Mouse (Mus musculus): ENCODE results near the gene Dclre1a. TPM values are rescaled to one million over a fixed set of nuclear protein-coding genes. Genes with fewer than 3 reads are reported as not detected.

Gene Dclre1a
- polyA plus RNA-seq (2015; fragmentation: Nextera tagmentation; extraction: Ambion mirVana) = 29.9 and 30.5 TPM in 2 replicates

DNA sequence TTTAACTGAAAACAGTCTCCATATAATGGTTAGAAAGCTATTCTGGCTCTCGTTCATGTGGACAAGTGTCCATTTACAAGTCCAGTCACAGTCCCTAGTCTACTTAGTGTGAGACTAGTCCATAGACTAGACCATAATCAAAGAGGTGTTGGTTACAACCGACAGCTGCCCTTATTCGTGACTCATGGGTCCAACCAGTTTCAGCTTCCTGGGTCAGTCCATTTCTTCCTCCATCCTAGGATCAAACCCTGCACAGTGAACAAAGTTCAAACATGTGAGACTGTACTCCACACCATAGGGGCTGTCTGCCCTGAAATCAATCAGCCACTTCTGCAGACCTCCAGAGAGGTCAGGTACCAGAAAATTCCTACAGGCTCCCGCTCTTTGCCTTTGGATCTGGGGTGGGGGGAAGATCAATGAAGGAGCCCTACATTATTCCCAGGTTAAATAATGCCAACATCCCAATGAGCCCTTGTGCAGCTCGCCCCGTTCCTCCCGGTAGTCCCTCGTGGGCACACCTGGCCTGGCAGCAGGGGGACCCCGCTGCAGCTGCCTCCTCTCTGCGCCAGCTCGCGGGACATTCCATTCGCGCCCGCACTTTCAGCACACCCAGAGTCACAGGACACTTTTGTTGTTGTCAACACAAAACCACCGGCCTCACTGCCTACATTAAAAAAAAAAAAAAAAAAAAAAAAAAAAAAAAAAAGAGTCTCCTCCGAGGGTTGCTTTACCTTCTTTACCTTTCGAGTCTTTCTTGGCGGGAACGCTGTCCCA lies at the start of gene Dclre1a:
TSS of gene Dclre1a (minus strand) at position 767 of the 774 bp plus-strand sequence.

DNA sequence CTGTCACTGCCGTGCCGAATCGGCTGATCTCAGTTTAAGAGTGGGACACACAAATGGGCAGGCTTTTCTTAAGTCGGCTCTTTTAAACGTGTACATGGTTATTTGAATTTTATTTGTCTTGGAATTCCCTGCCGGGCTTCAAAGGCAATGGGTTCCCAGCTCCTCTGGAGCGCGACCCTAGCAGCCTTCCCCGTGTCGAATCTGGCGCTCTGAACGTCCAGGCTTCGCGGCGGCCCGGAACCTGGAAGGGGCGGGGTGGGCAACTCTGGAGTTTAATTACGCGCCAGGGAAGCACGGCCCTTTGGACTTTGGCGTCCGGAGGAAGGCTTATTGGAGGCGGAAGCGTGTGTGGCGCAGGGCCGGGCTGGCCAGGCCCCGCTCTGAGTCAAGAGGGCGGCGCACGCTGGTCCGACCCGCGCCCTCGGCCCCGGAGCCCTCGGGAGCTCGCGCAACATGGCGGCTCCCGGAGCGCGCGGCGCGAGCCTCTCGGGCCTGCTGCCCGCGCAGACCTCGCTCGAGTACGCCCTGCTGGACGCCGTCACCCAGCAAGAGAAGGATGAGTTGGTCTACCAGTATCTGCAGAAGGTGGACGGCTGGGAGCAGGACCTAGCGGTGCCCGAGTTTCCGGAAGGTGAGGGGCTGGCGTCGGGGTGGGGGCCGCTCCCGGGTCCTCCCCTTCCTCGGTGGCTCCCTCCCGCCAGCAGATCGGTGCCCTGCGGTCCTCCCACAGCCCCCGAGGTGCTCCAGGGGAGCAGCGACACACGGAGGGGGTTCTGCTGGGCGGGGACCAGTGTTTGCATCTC lies 409 bp upstream of the Dclre1a start, which contains the start of gene Nhlrc2:
TSS of gene Nhlrc2 (plus strand) at position 32 of the 803 bp plus-strand sequence.

Other genes with a start within 250 kb of the Dclre1a start
- 0.04 and 0.13 TPM in 2 replicates for gene Nrap, start 158.2 kb downstream of the Dclre1a start, polyA plus RNA-seq (2015; fragmentation: Nextera tagmentation; extraction: Ambion mirVana)
- gene Casp7, start 151.1 kb downstream of the Dclre1a start, polyA plus RNA-seq (2015; fragmentation: Nextera tagmentation; extraction: Ambion mirVana) = 19.6 and 20.2 TPM in 2 replicates
- gene Plekhs1, start 86.6 kb downstream of the Dclre1a start, polyA plus RNA-seq (2015; fragmentation: Nextera tagmentation; extraction: Ambion mirVana) = 0.12 and 0.15 TPM in 2 replicates
- gene Nhlrc2, start within 50 bp of the Dclre1a start, polyA plus RNA-seq (2015; fragmentation: Nextera tagmentation; extraction: Ambion mirVana) = 10.4 and 11.2 TPM in 2 replicates
- 0.71 and 0.78 TPM in 2 replicates for gene Adrb1, start 174.0 kb upstream of the Dclre1a start, polyA plus RNA-seq (2015; fragmentation: Nextera tagmentation; extraction: Ambion mirVana)